Mouse (Mus musculus) thymus, adult 2 months (tissue): ENCODE measurements around the gene Itsn2. TPM values are rescaled to one million over a fixed set of nuclear protein-coding genes. Genes with fewer than 3 reads are reported as not detected.
A peak's percentile ranks its signal among the peaks of the same experiment; 100 is the strongest.
"Not testable (repeated sequence)": the region's sequence is repeated elsewhere in the genome, so short reads cannot be mapped to it uniquely, and the experiment has no call there.

Source experiments
- DNase-seq: peaks from one replicate; pipeline ENCODE4 v3.0.0; 2021
- H3K27ac ChIP-seq: fragments of 200-500 bp; 2 replicates; pipeline ENCODE4 v1.5.1; 2012; ENCODE audit warnings: low read length, control low read depth; ENCODE audit not compliant: control insufficient read depth, insufficient read depth
- H3K27me3 ChIP-seq: fragments of 200-500 bp; 2 replicates; pipeline ENCODE4 v1.6.1; 2012; ENCODE audit warnings: mild to moderate bottlenecking, low read length, moderate library complexity, mixed read lengths; ENCODE audit not compliant: control insufficient read depth, insufficient read depth
- H3K36me3 ChIP-seq: fragments of 200-500 bp; 2 replicates; pipeline ENCODE4 v1.6.1; 2012; ENCODE audit warnings: mild to moderate bottlenecking, low read length, moderate library complexity; ENCODE audit not compliant: control insufficient read depth, insufficient read depth
- H3K4me1 ChIP-seq: fragments of 200-500 bp; replicated peaks from 2 replicates; pipeline ENCODE4 v1.6.1; 2012; ENCODE audit warnings: low read length; ENCODE audit not compliant: control insufficient read depth, insufficient read depth
- H3K4me3 ChIP-seq: fragments of 200-500 bp; 2 replicates; pipeline ENCODE4 v1.5.1; 2012; ENCODE audit warnings: mild to moderate bottlenecking, low read length, control low read depth, moderate library complexity; ENCODE audit not compliant: control insufficient read depth, insufficient read depth
- CTCF ChIP-seq: fragments of 200-500 bp; IDR thresholded peaks from 2 replicates; pipeline ENCODE4 v1.5.1; 2012; ENCODE audit warnings: mild to moderate bottlenecking, control low read depth, low read length, moderate library complexity, borderline replicate concordance; ENCODE audit not compliant: control insufficient read depth, poor library complexity, insufficient read depth; ENCODE audit errors: extremely low read depth
- POLR2A ChIP-seq: fragments of 200-500 bp; IDR thresholded peaks from 2 replicates; pipeline ENCODE4 v1.6.1; 2012; ENCODE audit warnings: mild to moderate bottlenecking, low read length, control low read depth, moderate library complexity; ENCODE audit not compliant: control insufficient read depth, poor library complexity, insufficient read depth; ENCODE audit errors: extremely low read depth
- WGBS: fragments of 180-500 bp; shearing (Covaris S2); methylation state at CpG from one replicate; pipeline ENCODE4 v1.1.7; 2018; 5-methylcytosine and 5-hydroxymethylcytosine counted together
- polyA plus RNA-seq: library from polyadenylated mRNA; depleted of rRNA; stranded (reverse); fragments of >200 nt; gene quantifications from 2 replicates; pipeline ENCODE4 v1.2.3, GENCODE M21; 2012; rRNA removed

Itsn2 gene
- 51.6 and 62.9 TPM in 2 replicates for polyA plus RNA-seq

- 1% methylated on average over 49 of the region's 49 CpGs for WGBS
Observed at GRCm38 (mm10) chr12:4592541-4593165, at the start of gene Itsn2, which contains the start of gene Gm3625. TSS of gene Itsn2 (plus strand) at chr12:4592638. TSS of gene Gm3625 (minus strand) at chr12:4592927.

GRCm38 (mm10) chr12:4544400-4544919 lies 48.0 kb upstream of the Itsn2 start:
- no peak for DNase-seq
- Histone ChIP-seq H3K27ac (no peak overlapping the region), H3K4me3 (no peak overlapping the region)

More at GRCm38 (mm10) chr12:4592541-4593165, at the start of gene Itsn2, which contains the start of gene Gm3625:
- peak within 1 kb of the TSS; percentile 56 for H3K27ac ChIP-seq
- 0 out of 2 replicates have a peak, but pooled peaks cover 4% of the 10 kb centered on the region for H3K4me1 ChIP-seq
- TF ChIP-seq CTCF (no peak), POLR2A (0 out of 2 replicates have a peak, but pooled peaks have one; percentile 29)
- peak; percentile 81 for DNase-seq
- H3K36me3 ChIP-seq = no peaks in the 10 kb centered on the region
- peak within 1 kb of the TSS; percentile 94 for H3K4me3 ChIP-seq
- H3K27me3 ChIP-seq = no peaks in the 10 kb centered on the region

GRCm38 (mm10) chr12:4545425-4545824 lies 47.0 kb upstream of the Itsn2 start:
- H3K27me3 ChIP-seq = no peaks in the 10 kb centered on the region
- no peak for DNase-seq
- no peaks in the 10 kb centered on the region for H3K4me1 ChIP-seq
- no peak overlapping the region for H3K27ac ChIP-seq
- H3K4me3 ChIP-seq = no peak overlapping the region
- H3K36me3 ChIP-seq = no peaks in the 10 kb centered on the region
- no peak for TF ChIP-seq CTCF
- TF ChIP-seq POLR2A = no peak

More at GRCm38 (mm10) chr12:4544400-4544919, 48.0 kb upstream of the Itsn2 start:
- Histone ChIP-seq H3K27me3 (no peaks in the 10 kb centered on the region), H3K4me1 (no peaks in the 10 kb centered on the region), H3K36me3 (no peaks in the 10 kb centered on the region)
- TF ChIP-seq POLR2A (no peak), CTCF (no peak)
- 97% methylated on average over 5 of the region's 5 CpGs for WGBS

- TF ChIP-seq CTCF = no peak
- 89% methylated on average over 5 of the region's 5 CpGs for WGBS
- no peaks in the 10 kb centered on the region for H3K4me1 ChIP-seq
- H3K36me3 ChIP-seq = no peaks in the 10 kb centered on the region
- no peak overlapping the region for H3K27ac ChIP-seq
- H3K27me3 ChIP-seq = no peaks in the 10 kb centered on the region
- DNase-seq = no peak
- no peak overlapping the region for H3K4me3 ChIP-seq
Observed at GRCm38 (mm10) chr12:4546491-4546890, 45.9 kb upstream of the Itsn2 start.

GRCm38 (mm10) chr12:4547557-4547956 lies 44.9 kb upstream of the Itsn2 start:
- Histone ChIP-seq H3K27ac (no peak overlapping the region), H3K36me3 (no peaks in the 10 kb centered on the region), H3K4me1 (peaks cover 4% of the 10 kb centered on the region; the same call in 1 of the 2 replicates), H3K4me3 (no peak overlapping the region), H3K27me3 (no peaks in the 10 kb centered on the region)
- no peak for DNase-seq
- TF ChIP-seq CTCF (no peak), POLR2A (no peak)
- 88% methylated on average over 14 of the region's 14 CpGs for WGBS

- Histone ChIP-seq H3K4me1 (peaks cover 4% of the 10 kb centered on the region; the same call in 1 of the 2 replicates), H3K36me3 (no peaks in the 10 kb centered on the region), H3K27me3 (no peaks in the 10 kb centered on the region), H3K27ac (no peak overlapping the region), H3K4me3 (no peak overlapping the region)
- no peak for TF ChIP-seq POLR2A
- TF ChIP-seq CTCF = peak; percentile 49; the same call in 1 of the 2 replicates
- 24% methylated on average over 18 of the region's 18 CpGs for WGBS
- DNase-seq = peak; percentile 83
Observed at GRCm38 (mm10) chr12:4548053-4549013, 44.1 kb upstream of the Itsn2 start.

GRCm38 (mm10) chr12:4553704-4554103 lies 38.7 kb upstream of the Itsn2 start:
- not testable (repeated sequence) for H3K36me3 ChIP-seq, H3K27ac ChIP-seq, H3K4me1 ChIP-seq, DNase-seq, H3K27me3 ChIP-seq, H3K4me3 ChIP-seq
- 98% methylated on average over 3 of the region's 3 CpGs for WGBS
